Mouse (Mus musculus): ENCODE measurements around the gene Gm10135. TPM values are rescaled to one million over a fixed set of nuclear protein-coding genes. Genes with fewer than 3 reads are reported as not detected.
"Not testable (repeated sequence)": the region's sequence is repeated elsewhere in the genome, so short reads cannot be mapped to it uniquely, and the experiment has no call there.

Gene Gm10135
- polyA plus RNA-seq, 1 experiment from 2014 or later = not detected

DNA sequence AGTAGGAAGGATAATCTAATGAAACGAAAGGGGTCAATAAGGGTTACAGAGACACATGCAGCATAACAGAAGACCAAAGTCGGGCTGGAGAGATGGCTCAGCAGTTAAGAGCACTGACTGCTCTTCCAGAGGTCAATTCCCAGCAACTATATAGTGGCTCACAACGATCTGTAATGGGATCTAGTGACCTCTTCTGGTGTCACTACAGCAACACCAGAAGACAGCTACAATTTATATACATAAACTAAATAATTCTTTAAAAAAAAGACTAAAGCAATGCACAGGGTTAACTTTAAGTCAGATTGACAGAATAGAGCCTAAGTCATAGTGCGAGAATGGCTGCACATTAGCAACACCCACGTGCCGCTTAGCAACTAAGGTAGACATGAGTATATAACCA, 14.4 kb downstream of the Gm10135 start:
- H3K4me1 ChIP-seq (replicated peaks) = no peaks in the 10 kb centered on the region
- no peak for ATAC-seq (ENCODE audit: low read depth)
- H3K9me3 ChIP-seq (replicated peaks) = no peaks in the 10 kb centered on the region
- DNase-seq = no peak
- no peak overlapping the region for H3K4me3 ChIP-seq (replicated peaks)
- H3K27me3 ChIP-seq = no peaks in the 10 kb centered on the region
- 71% methylated on average over 6 of the region's 6 CpGs for WGBS (ENCODE audit: insufficient replicate concordance)
- H3K27ac ChIP-seq = no peak overlapping the region
- no peak overlapping the region for H3K9ac ChIP-seq
- H3K4me2 ChIP-seq = no peak overlapping the region
- no peaks in the 10 kb centered on the region; the same call in 1 of the 2 replicates for H3K36me3 ChIP-seq

DNA sequence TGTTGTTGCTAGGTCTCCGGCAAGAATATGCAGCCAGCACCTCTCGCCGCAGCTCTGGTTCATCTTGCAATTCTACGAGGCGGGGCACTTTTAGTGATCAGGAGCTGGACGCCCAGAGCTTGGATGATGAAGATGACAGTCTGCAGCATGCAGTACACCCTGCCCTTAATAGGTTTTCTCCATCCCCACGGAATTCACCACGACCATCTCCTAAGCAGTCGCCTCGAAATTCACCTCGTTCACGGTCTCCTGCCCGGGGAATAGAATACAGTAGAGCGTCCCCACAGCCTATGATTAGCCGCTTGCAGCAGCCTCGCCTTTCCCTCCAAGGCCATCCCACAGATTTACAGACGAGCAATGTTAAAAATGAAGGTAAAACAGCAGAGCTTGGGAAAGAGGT, 17.2 kb downstream of the Gm10135 start:
- 86% methylated on average over 17 of the region's 17 CpGs for WGBS (ENCODE audit: insufficient replicate concordance)
- ATAC-seq (ENCODE audit: low read depth) (no peak), DNase-seq (no peak)
- Histone ChIP-seq H3K4me3 (replicated peaks) (no peak overlapping the region), H3K27ac (no peak overlapping the region), H3K27me3 (no peaks in the 10 kb centered on the region), H3K4me2 (no peak overlapping the region), H3K4me1 (replicated peaks) (no peaks in the 10 kb centered on the region), H3K9ac (no peak overlapping the region), H3K9me3 (replicated peaks) (no peaks in the 10 kb centered on the region), H3K36me3 (no peaks in the 10 kb centered on the region; the same call in 1 of the 2 replicates)

DNA sequence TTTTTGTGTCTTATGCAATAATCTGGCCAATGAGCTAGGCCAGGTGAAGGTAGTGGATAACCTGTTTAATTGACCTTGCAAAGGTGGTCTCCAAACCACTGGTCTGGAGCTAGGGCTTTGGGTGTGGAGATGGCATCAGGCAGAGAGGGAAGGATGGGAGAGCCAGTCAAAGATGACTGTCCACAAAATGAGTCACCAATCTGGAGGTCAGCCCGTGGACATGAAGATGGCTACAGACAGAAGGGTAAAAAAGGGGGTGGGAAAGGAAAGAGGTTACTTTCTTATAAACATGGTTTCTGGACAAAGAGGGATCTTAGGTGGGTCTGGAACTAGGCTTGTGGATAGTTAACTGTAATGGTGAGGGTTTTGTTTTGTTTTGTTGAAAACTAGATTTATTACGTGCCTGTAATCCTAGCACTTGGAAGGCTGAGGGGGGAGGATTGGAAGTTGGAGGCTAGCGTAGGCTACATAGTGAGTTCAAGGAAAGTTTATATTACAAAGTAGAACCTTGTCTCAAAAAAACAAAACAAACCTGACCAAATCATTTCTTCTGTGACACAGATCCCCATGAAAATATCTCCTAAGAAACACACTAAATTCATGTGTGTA, 20.4 kb downstream of the Gm10135 start:
- Histone ChIP-seq H3K27me3 (no peaks in the 10 kb centered on the region), H3K36me3 (peaks cover 5% of the 10 kb centered on the region; the same call in 1 of the 2 replicates), H3K4me3 (replicated peaks) (no peak overlapping the region), H3K9ac (no peak overlapping the region), H3K4me2 (no peak overlapping the region), H3K4me1 (replicated peaks) (no peaks in the 10 kb centered on the region), H3K9me3 (replicated peaks) (no peaks in the 10 kb centered on the region), H3K27ac (no peak overlapping the region)
- no peak for ATAC-seq (ENCODE audit: low read depth)
- WGBS (ENCODE audit: insufficient replicate concordance) = 78% methylated on average over 3 of the region's 3 CpGs
- no peak for DNase-seq

DNA sequence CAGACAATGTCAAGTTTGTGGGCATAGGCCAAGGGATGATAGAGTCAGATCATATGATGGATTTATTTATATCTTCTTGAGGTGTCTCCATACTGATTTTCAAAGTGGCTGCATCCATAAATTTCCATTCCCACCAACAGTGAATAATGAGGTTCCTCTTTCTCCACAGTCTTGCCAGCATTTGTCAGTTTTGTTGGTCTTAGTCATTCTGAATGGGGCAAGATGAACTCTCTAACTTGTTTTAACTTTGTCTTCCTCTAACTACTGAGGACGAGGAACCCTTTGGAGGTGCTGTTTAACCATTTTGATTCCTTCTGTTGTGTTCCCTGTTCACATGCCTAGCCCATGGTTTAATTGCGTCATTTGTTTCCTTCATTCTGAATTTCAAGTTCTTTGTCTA, 24.2 kb downstream of the Gm10135 start:
- Histone ChIP-seq H3K4me2 (no peak overlapping the region), H3K27me3 (no peaks in the 10 kb centered on the region), H3K9ac (no peak overlapping the region), H3K4me1 (replicated peaks) (no peaks in the 10 kb centered on the region), H3K9me3 (replicated peaks) (no peaks in the 10 kb centered on the region), H3K4me3 (replicated peaks) (no peak overlapping the region), H3K36me3 (0 out of 2 replicates have a peak, but pooled peaks cover 5% of the 10 kb centered on the region), H3K27ac (no peak overlapping the region)
- WGBS (ENCODE audit: insufficient replicate concordance) = 67% methylated on average over 2 of the region's 2 CpGs
- no peak for ATAC-seq (ENCODE audit: low read depth)
- DNase-seq = no peak

DNA sequence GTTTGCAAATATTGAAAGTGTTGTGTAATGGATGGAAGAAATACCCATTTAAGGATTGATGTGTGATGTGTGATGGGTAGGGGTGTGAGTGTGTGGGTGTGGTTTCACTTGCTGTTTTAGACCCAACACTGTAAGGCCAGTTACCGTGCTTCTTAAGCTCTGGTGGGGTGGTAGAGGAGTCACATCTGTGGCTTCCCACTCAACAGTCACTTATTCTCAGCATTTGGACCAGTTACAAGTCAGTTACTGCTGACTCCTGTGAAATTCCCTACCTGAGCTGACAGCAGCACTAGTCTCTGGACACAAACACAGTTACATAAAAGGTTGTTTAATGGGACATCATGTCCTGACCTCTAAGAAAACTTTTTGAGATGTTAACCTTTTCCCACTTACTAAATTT, 26.4 kb downstream of the Gm10135 start:
- 69% methylated on average over 1 of the region's 1 CpGs for WGBS (ENCODE audit: insufficient replicate concordance)

DNA sequence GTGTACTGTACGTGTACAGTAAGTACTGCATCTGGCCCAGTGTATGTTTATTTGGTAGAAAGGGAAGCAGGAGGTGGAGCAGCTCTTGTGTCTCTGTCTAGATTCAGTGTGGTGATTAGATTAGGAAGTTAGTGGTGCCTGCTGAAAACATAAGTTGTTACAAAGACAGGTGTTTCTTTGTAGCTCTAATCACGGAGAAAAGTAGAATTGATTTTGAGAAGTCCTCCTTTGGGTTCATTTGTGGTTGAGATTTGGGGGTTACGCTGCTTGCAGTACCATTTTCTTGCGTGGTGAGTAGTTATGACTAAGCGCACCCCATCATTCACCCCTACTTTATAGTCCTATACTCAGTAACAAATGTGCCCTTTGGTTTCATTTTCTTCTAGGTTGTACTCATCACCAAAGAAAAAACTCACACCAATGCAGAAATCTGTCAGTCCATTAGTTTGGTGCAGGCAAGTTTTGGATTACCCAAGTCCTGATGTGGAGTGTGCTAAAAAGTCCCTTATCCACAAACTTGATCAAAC, 33.5 kb downstream of the Gm10135 start:
- Histone ChIP-seq H3K4me3 (replicated peaks) (no peak overlapping the region), H3K36me3 (peaks cover 6% of the 10 kb centered on the region; the same call in 1 of the 2 replicates), H3K9ac (no peak overlapping the region), H3K27ac (no peak overlapping the region), H3K4me2 (no peak overlapping the region), H3K27me3 (no peaks in the 10 kb centered on the region), H3K4me1 (replicated peaks) (0 out of 2 replicates have a peak, but pooled peaks cover 3% of the 10 kb centered on the region), H3K9me3 (replicated peaks) (no peaks in the 10 kb centered on the region)
- 72% methylated on average over 5 of the region's 5 CpGs for WGBS (ENCODE audit: insufficient replicate concordance)
- no peak for ATAC-seq (ENCODE audit: low read depth)
- DNase-seq = no peak

More for the DNA sequence above, 26.4 kb downstream of the Gm10135 start:
- Histone ChIP-seq H3K9me3 (replicated peaks) (no peaks in the 10 kb centered on the region), H3K4me3 (replicated peaks) (no peak overlapping the region), H3K4me1 (replicated peaks) (no peaks in the 10 kb centered on the region), H3K27me3 (no peaks in the 10 kb centered on the region), H3K4me2 (no peak overlapping the region), H3K36me3 (0 out of 2 replicates have a peak, but pooled peaks cover 5% of the 10 kb centered on the region), H3K27ac (no peak overlapping the region), H3K9ac (no peak overlapping the region)
- no peak for DNase-seq
- ATAC-seq (ENCODE audit: low read depth) = no peak

DNA sequence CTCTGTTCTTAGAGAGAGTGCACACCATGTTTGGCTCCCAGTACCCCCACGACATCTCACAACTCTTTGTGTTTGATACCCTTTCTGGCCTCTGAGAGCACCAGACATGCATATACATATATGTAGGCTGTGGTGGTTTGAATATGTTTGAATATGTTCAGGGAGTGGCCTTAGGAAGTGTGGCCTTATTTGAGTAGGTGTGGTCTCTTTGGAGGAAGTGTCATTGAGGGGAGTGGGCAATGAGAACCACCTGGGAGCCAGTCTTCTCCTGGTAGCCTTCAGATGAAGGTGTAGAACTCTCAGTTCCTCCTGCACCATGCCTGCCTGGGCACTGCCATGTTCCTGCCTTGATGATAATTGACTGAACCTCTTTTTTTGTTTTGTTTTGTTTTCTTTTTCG, 35.2 kb downstream of the Gm10135 start:
- no peak overlapping the region for H3K4me3 ChIP-seq (replicated peaks)
- no peaks in the 10 kb centered on the region for H3K9me3 ChIP-seq (replicated peaks)
- H3K4me1 ChIP-seq (replicated peaks) = 0 out of 2 replicates have a peak, but pooled peaks cover 3% of the 10 kb centered on the region
- no peak overlapping the region for H3K27ac ChIP-seq
- DNase-seq = no peak
- H3K4me2 ChIP-seq = no peak overlapping the region
- no peak for ATAC-seq (ENCODE audit: low read depth)
- no peaks in the 10 kb centered on the region for H3K27me3 ChIP-seq
- 69% methylated on average over 2 of the region's 2 CpGs for WGBS (ENCODE audit: insufficient replicate concordance)
- H3K36me3 ChIP-seq = peaks cover 6% of the 10 kb centered on the region; the same call in 1 of the 2 replicates
- no peak overlapping the region for H3K9ac ChIP-seq

DNA sequence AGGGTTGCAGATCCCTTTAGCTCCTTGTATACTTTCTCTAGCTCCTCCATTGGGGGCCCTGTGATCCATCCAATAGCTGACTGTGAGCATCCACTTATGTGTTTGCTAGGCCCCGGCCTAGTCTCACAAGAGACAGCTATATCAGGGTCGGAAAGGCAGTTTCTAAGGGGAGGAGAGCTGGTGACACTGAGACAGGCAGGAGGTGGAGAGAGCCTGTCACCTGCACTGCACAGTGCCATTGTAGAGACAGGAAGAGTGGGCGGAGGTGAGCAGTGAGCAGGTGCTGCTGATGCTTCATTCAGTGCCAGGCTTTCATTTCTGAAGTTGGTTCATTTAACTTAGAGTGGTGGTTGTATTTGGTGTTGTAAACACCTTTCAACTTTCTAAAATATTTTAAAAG, 36.1 kb downstream of the Gm10135 start:
- not testable (repeated sequence) for H3K4me2 ChIP-seq; H3K9me3 ChIP-seq (replicated peaks); H3K36me3 ChIP-seq; H3K9ac ChIP-seq; H3K4me1 ChIP-seq (replicated peaks); DNase-seq; H3K27ac ChIP-seq; ATAC-seq (ENCODE audit: low read depth); H3K27me3 ChIP-seq; H3K4me3 ChIP-seq (replicated peaks)
- WGBS (ENCODE audit: insufficient replicate concordance) = 73% methylated on average over 3 of the region's 3 CpGs

DNA sequence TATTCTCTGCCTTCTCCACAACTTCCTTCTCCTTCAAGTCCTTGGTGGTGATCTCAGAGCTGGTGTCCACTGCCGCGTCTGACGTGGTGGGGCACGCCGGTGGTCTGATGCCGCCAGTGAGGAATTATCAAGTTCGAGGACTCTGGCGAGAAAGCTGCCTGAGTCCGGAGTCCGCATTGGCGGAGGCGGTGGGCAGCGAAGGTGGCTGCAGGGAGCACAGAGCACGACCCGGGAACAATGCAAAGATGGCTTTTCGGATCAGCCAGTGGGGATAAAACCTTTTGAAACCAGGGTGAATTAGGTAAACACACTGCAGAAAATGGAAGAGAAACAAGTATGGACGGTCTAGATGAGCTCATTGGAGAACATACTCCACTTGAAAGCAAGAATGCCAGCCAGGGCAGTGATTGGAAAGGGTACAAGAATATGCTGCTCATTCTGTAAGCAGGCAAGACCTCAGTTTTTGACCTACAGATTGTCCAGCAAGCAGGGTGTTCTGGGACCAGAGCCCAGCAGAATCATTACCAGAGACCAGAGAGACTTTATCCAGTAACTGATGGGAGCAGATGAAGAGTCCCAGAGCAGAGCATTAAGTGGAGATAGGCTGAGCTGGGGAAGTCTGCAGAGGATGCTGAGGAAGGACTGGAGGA, 41.4 kb downstream of the Gm10135 start:
- WGBS (ENCODE audit: insufficient replicate concordance) = 82% methylated on average over 17 of the region's 17 CpGs
- Histone ChIP-seq H3K27me3 (no peaks in the 10 kb centered on the region), H3K9me3 (replicated peaks) (no peaks in the 10 kb centered on the region), H3K4me2 (no peak overlapping the region), H3K4me3 (replicated peaks) (no peak overlapping the region), H3K4me1 (replicated peaks) (peaks cover 3% of the 10 kb centered on the region; the same call in 1 of the 2 replicates), H3K9ac (no peak overlapping the region), H3K27ac (no peak overlapping the region), H3K36me3 (no peaks in the 10 kb centered on the region)
- ATAC-seq (ENCODE audit: low read depth) = no peak
- DNase-seq = no peak

DNA sequence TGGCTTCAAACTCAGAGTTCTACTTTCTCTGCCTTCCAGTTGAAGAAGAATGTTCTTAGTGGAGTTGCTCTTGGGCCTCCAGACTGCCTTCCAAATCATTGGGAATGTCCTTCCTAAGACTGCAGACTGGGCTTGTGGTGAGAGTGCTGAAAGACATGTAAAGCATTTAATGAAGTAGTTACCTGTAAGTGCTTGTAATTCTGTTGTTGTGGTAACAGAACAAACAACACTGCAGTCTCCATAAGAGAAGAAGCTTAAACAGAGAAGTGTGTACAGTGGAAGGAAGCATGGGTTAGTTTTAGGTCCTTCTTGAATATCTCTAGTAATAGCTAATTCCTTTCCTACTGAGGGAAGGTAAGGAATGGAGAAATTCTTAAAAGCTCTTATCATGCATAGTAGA, 47.4 kb downstream of the Gm10135 start:
- peaks cover 14% of the 10 kb centered on the region for H3K4me1 ChIP-seq (replicated peaks)
- no peak overlapping the region for H3K27ac ChIP-seq
- H3K9me3 ChIP-seq (replicated peaks) = no peaks in the 10 kb centered on the region
- no peak overlapping the region for H3K9ac ChIP-seq
- H3K36me3 ChIP-seq = no peaks in the 10 kb centered on the region
- no peak overlapping the region for H3K4me2 ChIP-seq
- no peak overlapping the region for H3K4me3 ChIP-seq (replicated peaks)
- no peaks in the 10 kb centered on the region for H3K27me3 ChIP-seq
- DNase-seq (no peak), ATAC-seq (ENCODE audit: low read depth) (no peak)

DNA sequence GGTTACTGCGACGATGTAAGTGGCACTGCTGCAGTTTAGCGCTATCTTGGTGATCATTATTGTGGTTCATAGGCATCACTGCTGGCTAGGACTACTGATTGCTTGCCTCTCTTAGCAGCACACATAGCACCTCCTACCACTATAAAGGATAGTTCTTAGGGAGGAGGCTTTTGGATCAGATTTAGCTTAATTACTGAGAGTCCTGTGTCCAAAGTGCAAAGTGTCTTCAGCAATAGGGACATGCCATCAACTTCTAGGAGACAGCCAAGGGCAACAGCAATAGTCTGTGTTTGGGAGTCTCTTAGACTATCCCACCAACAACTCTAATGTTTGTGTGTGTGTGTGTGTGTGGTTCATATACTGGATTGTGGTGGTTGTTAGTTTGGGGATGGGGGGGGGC, 51.7 kb downstream of the Gm10135 start:
- H3K4me3 ChIP-seq (replicated peaks) = no peak overlapping the region
- no peak overlapping the region for H3K4me2 ChIP-seq
- 71% methylated on average over 3 of the region's 3 CpGs for WGBS (ENCODE audit: insufficient replicate concordance)
- ATAC-seq (ENCODE audit: low read depth) (no peak), DNase-seq (no peak)
- H3K9me3 ChIP-seq (replicated peaks) = no peaks in the 10 kb centered on the region
- peaks cover 11% of the 10 kb centered on the region for H3K4me1 ChIP-seq (replicated peaks)
- no peaks in the 10 kb centered on the region for H3K36me3 ChIP-seq
- no peaks in the 10 kb centered on the region for H3K27me3 ChIP-seq
- H3K9ac ChIP-seq = no peak overlapping the region
- H3K27ac ChIP-seq = no peak overlapping the region

DNA sequence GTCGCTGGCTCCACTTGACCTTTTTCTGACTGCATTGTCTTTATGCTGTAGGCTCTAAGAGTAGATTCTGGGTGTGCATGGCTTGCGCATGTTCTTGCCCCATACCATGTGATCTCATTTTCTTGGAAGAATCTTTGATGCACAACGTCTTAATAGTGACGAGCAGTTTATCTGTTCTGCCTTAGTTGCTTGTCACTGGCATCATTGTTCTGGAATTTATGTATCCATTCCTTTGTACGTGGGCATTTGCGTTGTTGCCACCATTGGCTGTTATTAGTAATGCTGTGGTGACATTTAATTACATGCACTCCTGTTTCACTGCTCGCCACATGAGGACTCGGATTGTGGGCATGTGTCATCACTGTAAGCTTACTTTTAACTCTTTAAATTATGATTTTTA, 53.3 kb downstream of the Gm10135 start:
- no peak overlapping the region for H3K27ac ChIP-seq
- H3K27me3 ChIP-seq = peaks cover 5% of the 10 kb centered on the region; the same call in 1 of the 2 replicates
- no peak overlapping the region for H3K4me3 ChIP-seq (replicated peaks)
- no peak for DNase-seq
- WGBS (ENCODE audit: insufficient replicate concordance) = 74% methylated on average over 8 of the region's 8 CpGs
- H3K4me2 ChIP-seq = no peak overlapping the region
- H3K9me3 ChIP-seq (replicated peaks) = no peaks in the 10 kb centered on the region
- no peak overlapping the region for H3K9ac ChIP-seq
- peaks cover 22% of the 10 kb centered on the region for H3K4me1 ChIP-seq (replicated peaks)
- no peak for ATAC-seq (ENCODE audit: low read depth)
- H3K36me3 ChIP-seq = no peaks in the 10 kb centered on the region
